Mouse (Mus musculus): ENCODE data around the gene Anxa8. TPM values are rescaled to one million over a fixed set of nuclear protein-coding genes. Genes with fewer than 3 reads are reported as not detected.

The Anxa8 gene
- 0.43 and 0.84 TPM in 2 replicates for polyA plus RNA-seq (2016; fragmentation: Nextera tagmentation; extraction: Ambion mirVana)

- H3K9me3 ChIP-seq = no peaks in the 10 kb centered on the region
- H3K9ac ChIP-seq (replicated peaks) = no peak within 1 kb of the TSS
- no peaks in the 10 kb centered on the region for H3K4me1 ChIP-seq
- WGBS = 70% methylated on average over 4 of the region's 4 CpGs
- no peak within 1 kb of the TSS for H3K4me2 ChIP-seq (replicated peaks)
- no peak within 1 kb of the TSS for H3K27ac ChIP-seq (replicated peaks)
- ATAC-seq (ENCODE audit: low FRiP score, low read depth) = no peak
- H3K4me3 ChIP-seq = no peak within 1 kb of the TSS
- no peaks in the 10 kb centered on the region; the same call in 1 of the 2 replicates for H3K27me3 ChIP-seq
- H3K36me3 ChIP-seq = no peaks in the 10 kb centered on the region
These were observed at the start of gene Anxa8 for GRCm38 (mm10) chr14:34085731-34086130. Anxa8 (plus strand) TSS chr14:34085981.

- Histone ChIP-seq H3K4me1 (no peaks in the 10 kb centered on the region), H3K27me3 (no peaks in the 10 kb centered on the region), H3K27ac (replicated peaks) (no peak overlapping the region), H3K4me3 (no peak overlapping the region), H3K9ac (replicated peaks) (no peak overlapping the region), H3K36me3 (no peaks in the 10 kb centered on the region), H3K4me2 (replicated peaks) (no peak overlapping the region), H3K9me3 (no peaks in the 10 kb centered on the region)
- WGBS = 84% methylated on average over 4 of the region's 4 CpGs
- ATAC-seq (ENCODE audit: low FRiP score, low read depth) = no peak
These were observed 44.5 kb upstream of the Anxa8 start for GRCm38 (mm10) chr14:34041241-34041640.

GRCm38 (mm10) chr14:34043341-34043740 is 42.4 kb upstream of the Anxa8 start:
- Histone ChIP-seq H3K9me3 (no peaks in the 10 kb centered on the region), H3K4me2 (replicated peaks) (no peak overlapping the region), H3K4me3 (no peak overlapping the region), H3K4me1 (no peaks in the 10 kb centered on the region), H3K36me3 (no peaks in the 10 kb centered on the region), H3K9ac (replicated peaks) (no peak overlapping the region), H3K27me3 (no peaks in the 10 kb centered on the region), H3K27ac (replicated peaks) (no peak overlapping the region)
- ATAC-seq (ENCODE audit: low FRiP score, low read depth) = no peak
- WGBS = 68% methylated on average over 3 of the region's 3 CpGs

GRCm38 (mm10) chr14:34050101-34050779 is 35.5 kb upstream of the Anxa8 start:
- Histone ChIP-seq H3K4me2 (replicated peaks) (no peak overlapping the region), H3K9me3 (no peaks in the 10 kb centered on the region), H3K27me3 (no peaks in the 10 kb centered on the region), H3K27ac (replicated peaks) (no peak overlapping the region), H3K4me1 (no peaks in the 10 kb centered on the region), H3K9ac (replicated peaks) (no peak overlapping the region), H3K36me3 (no peaks in the 10 kb centered on the region), H3K4me3 (no peak overlapping the region)
- no peak for ATAC-seq (ENCODE audit: low FRiP score, low read depth)
- 83% methylated on average over 5 of the region's 5 CpGs for WGBS

- H3K4me1 ChIP-seq = no peaks in the 10 kb centered on the region
- H3K27me3 ChIP-seq = no peaks in the 10 kb centered on the region
- no peaks in the 10 kb centered on the region for H3K9me3 ChIP-seq
- H3K27ac ChIP-seq (replicated peaks) = no peak within 1 kb of the TSS
- H3K9ac ChIP-seq (replicated peaks) = no peak within 1 kb of the TSS
- ATAC-seq (ENCODE audit: low FRiP score, low read depth) = no peak
- H3K4me2 ChIP-seq (replicated peaks) = no peak within 1 kb of the TSS
- no peaks in the 10 kb centered on the region for H3K36me3 ChIP-seq
- 90% methylated on average over 6 of the region's 6 CpGs for WGBS
- no peak within 1 kb of the TSS for H3K4me3 ChIP-seq
These were observed 33.3 kb upstream of the Anxa8 start, which contains the start of gene Antxrl for GRCm38 (mm10) chr14:34052516-34052915. Antxrl (plus strand) TSS chr14:34052707.

GRCm38 (mm10) chr14:34071665-34072064 is 14.1 kb upstream of the Anxa8 start:
- Histone ChIP-seq H3K27me3 (no peaks in the 10 kb centered on the region), H3K4me3 (no peak overlapping the region), H3K4me2 (replicated peaks) (no peak overlapping the region), H3K9me3 (no peaks in the 10 kb centered on the region), H3K36me3 (no peaks in the 10 kb centered on the region), H3K27ac (replicated peaks) (no peak overlapping the region), H3K4me1 (no peaks in the 10 kb centered on the region), H3K9ac (replicated peaks) (no peak overlapping the region)
- WGBS = 68% methylated on average over 6 of the region's 6 CpGs
- ATAC-seq (ENCODE audit: low FRiP score, low read depth) = no peak

GRCm38 (mm10) chr14:34075346-34075745 is 10.4 kb upstream of the Anxa8 start:
- H3K9ac ChIP-seq (replicated peaks) = no peak overlapping the region
- H3K4me3 ChIP-seq = no peak overlapping the region
- no peaks in the 10 kb centered on the region for H3K4me1 ChIP-seq
- no peaks in the 10 kb centered on the region for H3K36me3 ChIP-seq
- ATAC-seq (ENCODE audit: low FRiP score, low read depth) = no peak
- H3K27me3 ChIP-seq = no peaks in the 10 kb centered on the region
- WGBS = 53% methylated on average over 4 of the region's 4 CpGs
- H3K9me3 ChIP-seq = no peaks in the 10 kb centered on the region
- H3K27ac ChIP-seq (replicated peaks) = no peak overlapping the region
- no peak overlapping the region for H3K4me2 ChIP-seq (replicated peaks)

GRCm38 (mm10) chr14:34077222-34077621 is 8.6 kb upstream of the Anxa8 start:
- Histone ChIP-seq H3K4me2 (replicated peaks) (no peak overlapping the region), H3K4me3 (no peak overlapping the region), H3K36me3 (no peaks in the 10 kb centered on the region), H3K27me3 (no peaks in the 10 kb centered on the region; the same call in 1 of the 2 replicates), H3K9me3 (no peaks in the 10 kb centered on the region), H3K9ac (replicated peaks) (no peak overlapping the region), H3K27ac (replicated peaks) (no peak overlapping the region), H3K4me1 (no peaks in the 10 kb centered on the region)
- 77% methylated on average over 5 of the region's 5 CpGs for WGBS
- no peak for ATAC-seq (ENCODE audit: low FRiP score, low read depth)

- H3K9ac ChIP-seq (replicated peaks) = no peak overlapping the region
- no peak overlapping the region for H3K4me2 ChIP-seq (replicated peaks)
- 68% methylated on average over 4 of the region's 4 CpGs for whole genome bisulfite sequencing
- no peaks in the 10 kb centered on the region; the same call in 1 of the 2 replicates for H3K27me3 ChIP-seq
- H3K4me1 ChIP-seq = no peaks in the 10 kb centered on the region
- H3K9me3 ChIP-seq = no peaks in the 10 kb centered on the region
- H3K27ac ChIP-seq (replicated peaks) = no peak overlapping the region
- ATAC-seq (ENCODE audit: low FRiP score, low read depth) = no peak
- no peaks in the 10 kb centered on the region for H3K36me3 ChIP-seq
- H3K4me3 ChIP-seq = no peak overlapping the region
These were observed 7.5 kb upstream of the Anxa8 start for GRCm38 (mm10) chr14:34078293-34078692.

GRCm38 (mm10) chr14:34080321-34080997 is 5.3 kb upstream of the Anxa8 start:
- Histone ChIP-seq H3K27ac (replicated peaks) (no peak overlapping the region), H3K36me3 (no peaks in the 10 kb centered on the region), H3K4me2 (replicated peaks) (peak overlapping the region; percentile 23; the same call in 1 of the 2 replicates), H3K4me3 (no peak overlapping the region), H3K9me3 (no peaks in the 10 kb centered on the region), H3K9ac (replicated peaks) (no peak overlapping the region), H3K27me3 (no peaks in the 10 kb centered on the region; the same call in 1 of the 2 replicates), H3K4me1 (no peaks in the 10 kb centered on the region)
- peak; percentile 79 for ATAC-seq (ENCODE audit: low FRiP score, low read depth)
- WGBS = 8% methylated on average over 11 of the region's 11 CpGs

- H3K27me3 ChIP-seq = no peaks in the 10 kb centered on the region
- H3K9me3 ChIP-seq = no peaks in the 10 kb centered on the region
- no peak for ATAC-seq (ENCODE audit: low FRiP score, low read depth)
- H3K4me3 ChIP-seq = no peak overlapping the region
- H3K9ac ChIP-seq (replicated peaks) = no peak overlapping the region
- no peak overlapping the region for H3K4me2 ChIP-seq (replicated peaks)
- H3K36me3 ChIP-seq = no peaks in the 10 kb centered on the region
- 77% methylated on average over 4 of the region's 4 CpGs for WGBS
- no peak overlapping the region for H3K27ac ChIP-seq (replicated peaks)
- H3K4me1 ChIP-seq = no peaks in the 10 kb centered on the region
These were observed 1.0 kb downstream of the Anxa8 start for GRCm38 (mm10) chr14:34086806-34087205.

GRCm38 (mm10) chr14:34087856-34088398 is 2.1 kb downstream of the Anxa8 start:
- H3K27ac ChIP-seq (replicated peaks) = no peak overlapping the region
- H3K36me3 ChIP-seq = no peaks in the 10 kb centered on the region
- no peak overlapping the region for H3K4me2 ChIP-seq (replicated peaks)
- WGBS = 89% methylated on average over 2 of the region's 2 CpGs
- H3K4me1 ChIP-seq = no peaks in the 10 kb centered on the region
- H3K9ac ChIP-seq (replicated peaks) = no peak overlapping the region
- no peak for ATAC-seq (ENCODE audit: low FRiP score, low read depth)
- no peaks in the 10 kb centered on the region for H3K9me3 ChIP-seq
- H3K27me3 ChIP-seq = no peaks in the 10 kb centered on the region
- no peak overlapping the region for H3K4me3 ChIP-seq

Measured in midbrain, embryonic 12.5 days (tissue).